Mouse (Mus musculus): Measurements from ENCODE around the gene Dlat.
"Not testable (repeated sequence)": the region's sequence is repeated elsewhere in the genome, so short reads cannot be mapped to it uniquely, and the experiment has no call there.

Gene Dlat

GRCm38 (mm10) chr9:50660431-50660830 lies 851 bp upstream of the Dlat start:
- peak in 1 of 2 experiments; percentile 35 for DNase-seq (ENCODE audit: low spot score in 2 of 2)

GRCm38 (mm10) chr9:50658941-50659388 lies 615 bp downstream of the Dlat start:
- no peak for DNase-seq (ENCODE audit: low spot score in 2 of 2)

GRCm38 (mm10) chr9:50658391-50658790 lies 1.2 kb downstream of the Dlat start:
- peak in 1 of 2 experiments; percentile 8 for DNase-seq (ENCODE audit: low spot score in 2 of 2)

- peak in 1 of 2 experiments; percentile 25 for DNase-seq (ENCODE audit: low spot score in 2 of 2)
Observed at GRCm38 (mm10) chr9:50650503-50650902, 9.1 kb downstream of the Dlat start.

GRCm38 (mm10) chr9:50646826-50647370 lies 12.7 kb downstream of the Dlat start:
- no peak for DNase-seq (ENCODE audit: low spot score in 2 of 2)

GRCm38 (mm10) chr9:50634270-50634669 lies 25.3 kb downstream of the Dlat start:
- no peak for DNase-seq (ENCODE audit: low spot score in 2 of 2)

- peak in 1 of 2 experiments; percentile 32 for DNase-seq (ENCODE audit: low spot score in 2 of 2)
Observed at GRCm38 (mm10) chr9:50633059-50633458, 26.5 kb downstream of the Dlat start.

GRCm38 (mm10) chr9:50632016-50632688 lies 27.4 kb downstream of the Dlat start:
- no peak for DNase-seq (ENCODE audit: low spot score in 2 of 2)

- DNase-seq (ENCODE audit: low spot score in 2 of 2) = not testable (repeated sequence)
Observed at GRCm38 (mm10) chr9:50630903-50631302, 28.7 kb downstream of the Dlat start.

- DNase-seq (ENCODE audit: low spot score in 2 of 2) = no peak
Observed at GRCm38 (mm10) chr9:50617794-50618330, 41.7 kb downstream of the Dlat start.

GRCm38 (mm10) chr9:50616766-50617603 lies 42.6 kb downstream of the Dlat start, which contains the start of the genes Pih1d2 and Nkapd1:
Gene Pih1d2 (plus strand): TSS chr9:50617321.
Gene Nkapd1 (minus strand): TSS chr9:50617464.
- peak; percentile 88 to 90 for DNase-seq (ENCODE audit: low spot score in 2 of 2)

GRCm38 (mm10) chr9:50616161-50616560 lies 43.4 kb downstream of the Dlat start:
- DNase-seq (ENCODE audit: low spot score in 2 of 2) = no peak

- no peak for DNase-seq (ENCODE audit: low spot score in 2 of 2)
Observed at GRCm38 (mm10) chr9:50612115-50612514, 47.5 kb downstream of the Dlat start.

GRCm38 (mm10) chr9:50604338-50604737 lies 55.2 kb downstream of the Dlat start:
- no peak for DNase-seq (ENCODE audit: low spot score in 2 of 2)

GRCm38 (mm10) chr9:50603998-50604324 lies 55.6 kb downstream of the Dlat start:
- DNase-seq (ENCODE audit: low spot score in 2 of 2) = no peak

GRCm38 (mm10) chr9:50603189-50603997 lies 56.2 kb downstream of the Dlat start, which contains the start of the genes Sdhd and Timm8b:
Gene Sdhd (minus strand): TSS chr9:50603812.
Gene Timm8b (plus strand): TSS chr9:50603910.
- DNase-seq (ENCODE audit: low spot score in 2 of 2) = peak; percentile 86 to 94

GRCm38 (mm10) chr9:50602055-50602845 lies 57.3 kb downstream of the Dlat start:
- no peak for DNase-seq (ENCODE audit: low spot score in 2 of 2)

- no peak for DNase-seq (ENCODE audit: low spot score in 2 of 2)
Observed at GRCm38 (mm10) chr9:50601536-50601935, 58.0 kb downstream of the Dlat start.

GRCm38 (mm10) chr9:50596973-50597372 lies 62.6 kb downstream of the Dlat start:
- DNase-seq (ENCODE audit: low spot score in 2 of 2) = no peak

- DNase-seq (ENCODE audit: low spot score in 2 of 2) = no peak
Observed at GRCm38 (mm10) chr9:50594794-50595417, 64.7 kb downstream of the Dlat start.
